Mouse (Mus musculus) monocyte, adult 5-6 weeks (primary cell): ENCODE results near the gene Tnip1. TPM values are rescaled to one million over a fixed set of nuclear protein-coding genes. Genes with fewer than 3 reads are reported as not detected.

ENCODE experiments used
- ATAC-seq: fragments of 153-309, 156-312 bp; replicated peaks from 2 replicates; pipeline ENCODE4 v1.8.0; 2017; ENCODE audit warnings: mild to moderate bottlenecking; ENCODE audit not compliant: low TSS enrichment, insufficient number of reproducible peaks, severe bottlenecking, poor library complexity, low FRiP score
- total RNA-seq: library from RNA; stranded (forward); fragments of 200-1000, 200-491, 200-594 nt; gene quantifications from 3 replicates; pipeline ENCODE4 v1.2.3, GENCODE M21; 2017

Tnip1 gene
- total RNA-seq, 1 experiment from 2014 or later: 78.5 TPM

GRCm38 (mm10) chr11:54944702-54945101, 18.0 kb downstream of the Tnip1 start:
- no peak for ATAC-seq

- ATAC-seq: no peak
These were observed 22.7 kb downstream of the Tnip1 start for GRCm38 (mm10) chr11:54940056-54940455.

GRCm38 (mm10) chr11:54939501-54939900, 23.2 kb downstream of the Tnip1 start:
- no peak for ATAC-seq

GRCm38 (mm10) chr11:54936771-54937140, 26.0 kb downstream of the Tnip1 start:
- ATAC-seq: no peak

- ATAC-seq: peak; percentile 76
These were observed 26.5 kb downstream of the Tnip1 start for GRCm38 (mm10) chr11:54936035-54936770.

GRCm38 (mm10) chr11:54934198-54934597, 28.5 kb downstream of the Tnip1 start:
- ATAC-seq: 0 out of 2 replicates have a peak, but pooled peaks have one; percentile 18

- no peak for ATAC-seq
These were observed 30.2 kb downstream of the Tnip1 start for GRCm38 (mm10) chr11:54932540-54932939.

- ATAC-seq: no peak
These were observed 31.2 kb downstream of the Tnip1 start for GRCm38 (mm10) chr11:54931405-54932093.

GRCm38 (mm10) chr11:54930318-54930979, 32.3 kb downstream of the Tnip1 start:
- no peak for ATAC-seq

GRCm38 (mm10) chr11:54929744-54930143, 33.0 kb downstream of the Tnip1 start:
- no peak for ATAC-seq

GRCm38 (mm10) chr11:54929290-54929689, 33.4 kb downstream of the Tnip1 start:
- ATAC-seq: no peak

- ATAC-seq: no peak
These were observed 33.8 kb downstream of the Tnip1 start for GRCm38 (mm10) chr11:54928886-54929285.

- ATAC-seq: no peak
These were observed 34.5 kb downstream of the Tnip1 start for GRCm38 (mm10) chr11:54928219-54928618.

- peak; percentile 62 for ATAC-seq
These were observed 35.2 kb downstream of the Tnip1 start for GRCm38 (mm10) chr11:54927346-54928140.

- ATAC-seq: no peak
These were observed 38.6 kb downstream of the Tnip1 start for GRCm38 (mm10) chr11:54924145-54924544.

- ATAC-seq: no peak
These were observed 40.2 kb downstream of the Tnip1 start for GRCm38 (mm10) chr11:54922488-54922887.

GRCm38 (mm10) chr11:54921798-54922197, 40.9 kb downstream of the Tnip1 start:
- no peak for ATAC-seq

GRCm38 (mm10) chr11:54920973-54921580, 41.6 kb downstream of the Tnip1 start:
- ATAC-seq: no peak
